Mouse (Mus musculus) brain, embryonic 14.5 days (tissue): Measurements from ENCODE around the gene Edn1.

Experiments used
- CTCF ChIP-seq: fragments of 200-500 bp; IDR thresholded peaks from 2 replicates; pipeline ENCODE4 v1.5.1; 2012; ENCODE audit warnings: inconsistent platforms, mild to moderate bottlenecking, moderate library complexity, borderline replicate concordance; ENCODE audit not compliant: insufficient read depth, insufficient read length; ENCODE audit errors: extremely low read depth
- POLR2A ChIP-seq: fragments of 200-500 bp; IDR thresholded peaks from 2 replicates; pipeline ENCODE4 v1.6.1; 2012; ENCODE audit warnings: mild to moderate bottlenecking, inconsistent platforms, borderline replicate concordance; ENCODE audit not compliant: poor library complexity, insufficient read depth, insufficient read length, severe bottlenecking; ENCODE audit errors: extremely low read depth

DNA sequence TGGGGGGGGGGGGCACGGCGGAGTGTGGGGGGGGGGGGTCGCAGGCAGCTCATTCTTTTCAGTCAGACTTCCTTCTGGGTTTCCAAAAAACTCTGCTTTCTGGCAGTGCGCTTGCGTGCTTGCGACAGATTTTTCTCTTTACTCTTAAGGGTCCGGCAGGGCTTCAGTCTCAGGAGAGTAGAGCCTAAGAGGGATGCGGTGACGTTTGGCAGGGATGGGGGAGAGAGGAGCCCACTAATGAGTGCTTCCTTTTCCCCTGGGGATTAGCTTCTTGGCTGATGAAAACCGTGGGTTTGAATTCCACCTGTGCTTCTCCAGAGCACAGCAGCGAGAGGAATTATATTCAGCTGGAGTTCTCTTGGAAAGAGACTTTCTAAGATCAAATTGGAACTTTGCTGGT, 8.5 kb downstream of the Edn1 start:
- TF ChIP-seq POLR2A (no peak), CTCF (no peak)
